Mouse (Mus musculus): ENCODE data around the gene Cd84.
A peak's percentile ranks its signal among the peaks of the same experiment; 100 is the strongest.

DNA sequence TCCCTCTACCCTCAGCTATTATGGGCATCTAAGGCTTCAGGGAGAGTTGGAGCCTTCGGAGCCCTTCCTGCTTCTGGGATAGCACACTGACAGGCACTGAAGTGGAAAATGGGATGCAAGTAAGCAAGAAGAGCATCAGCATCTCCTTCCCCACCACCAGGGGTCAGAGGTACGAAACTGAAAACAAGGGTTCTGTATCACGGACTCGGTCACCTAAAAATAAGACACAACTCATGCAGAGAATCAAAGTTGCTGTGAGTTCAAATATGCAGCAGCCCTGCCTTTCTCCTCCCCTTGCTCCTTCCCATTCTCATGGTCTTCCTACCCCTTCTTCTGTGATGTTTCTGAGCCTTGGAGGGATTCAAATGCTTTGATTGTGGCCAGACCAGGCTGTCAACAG is 14.0 kb upstream of the Cd84 start:
- TF ChIP-seq CTCF (conservative IDR thresholded peaks at IDR 0.05; ENCODE audit: insufficient read depth, insufficient read length, low read depth, low read length), result peak; percentile 24; the same call in 1 of the 2 replicates
- TF ChIP-seq POLR2A (IDR thresholded peaks at IDR 0.05; ENCODE audit: low read depth, low read length), result no peak
